Mouse (Mus musculus) bone marrow macrophage, adult 2 months (primary cell): ENCODE measurements around the gene Sct.

ENCODE experiments used
- CTCF ChIP-seq: IDR thresholded peaks from 2 replicates; pipeline ENCODE4 v1.5.1; 2012; ENCODE audit warnings: low read depth, mild to moderate bottlenecking, low read length, moderate library complexity
- POLR2A ChIP-seq: IDR thresholded peaks from 2 replicates; pipeline ENCODE4 v1.6.1; 2012; ENCODE audit warnings: mild to moderate bottlenecking, low read depth, low read length, borderline replicate concordance

DNA sequence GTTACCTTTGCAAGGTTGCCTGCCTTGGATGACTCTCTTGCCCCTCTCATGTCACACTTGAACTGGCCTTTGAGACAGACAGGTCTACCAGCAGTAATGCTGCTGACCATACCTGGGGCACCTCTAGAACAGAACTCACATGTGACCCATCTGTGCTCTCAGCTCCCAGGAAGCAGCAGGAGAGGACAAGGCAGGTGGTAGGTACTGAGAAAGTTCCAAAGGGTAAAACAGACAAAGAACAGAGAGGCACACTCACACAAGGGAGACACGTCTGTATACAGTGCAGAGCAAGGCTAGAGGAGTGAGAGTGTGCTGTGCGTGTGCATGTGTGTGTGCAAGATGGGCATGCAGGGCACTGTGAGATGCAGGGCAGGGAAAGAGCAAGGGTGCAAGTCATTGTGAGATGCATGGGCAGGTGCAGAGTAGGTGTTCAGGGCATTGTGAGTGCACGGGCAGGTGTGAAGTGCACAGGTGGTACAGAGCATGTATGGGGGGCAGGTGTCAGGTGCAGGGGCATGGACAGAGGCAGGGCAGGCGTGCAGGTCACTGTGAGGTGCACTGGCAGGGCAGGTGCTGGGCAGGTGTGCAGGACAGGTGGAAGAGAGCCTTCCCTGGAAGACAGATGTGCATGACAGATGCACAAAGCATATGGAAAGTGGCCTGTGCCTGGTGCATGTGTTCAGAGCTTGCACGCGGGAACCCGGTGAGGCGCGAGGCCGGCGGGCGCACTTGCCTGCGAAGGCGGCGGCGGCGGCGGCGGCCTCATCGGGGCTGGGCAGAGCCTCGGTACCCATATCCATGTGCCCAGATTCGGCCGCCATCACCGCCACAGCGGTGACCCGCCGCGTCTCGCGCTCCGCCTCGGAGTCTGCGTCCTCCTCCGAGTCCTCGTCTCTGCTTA is 47.9 kb upstream of the Sct start:
- no peak for TF ChIP-seq CTCF
- no peak for TF ChIP-seq POLR2A
